Mouse (Mus musculus) cerebellum, adult 11 months (tissue): Measurements from ENCODE around the gene Hibadh.

Source experiments
- DNase-seq: peaks from one replicate; pipeline ENCODE4 v3.0.0; 2022

Hibadh gene

DNA sequence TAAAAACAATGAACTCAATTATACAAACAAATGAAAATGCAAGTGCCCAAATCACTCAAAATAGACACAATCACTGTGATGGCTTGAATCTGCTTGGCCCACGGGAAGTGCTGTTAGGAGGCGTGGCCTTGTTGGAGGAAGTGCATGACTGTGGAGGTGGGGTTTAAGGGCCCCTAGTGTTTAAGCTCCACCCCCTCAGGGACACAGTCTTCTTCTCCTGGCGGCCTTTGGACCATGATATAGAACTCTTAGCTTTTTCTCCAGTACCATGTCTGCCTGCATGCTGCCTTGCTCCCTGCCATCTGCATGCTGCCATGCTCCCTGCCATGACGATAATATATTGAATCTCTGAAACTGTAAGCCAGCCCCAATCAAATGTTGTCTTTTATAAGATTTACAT lies 77.2 kb downstream of the Hibadh start:
- no peak for DNase-seq

DNA sequence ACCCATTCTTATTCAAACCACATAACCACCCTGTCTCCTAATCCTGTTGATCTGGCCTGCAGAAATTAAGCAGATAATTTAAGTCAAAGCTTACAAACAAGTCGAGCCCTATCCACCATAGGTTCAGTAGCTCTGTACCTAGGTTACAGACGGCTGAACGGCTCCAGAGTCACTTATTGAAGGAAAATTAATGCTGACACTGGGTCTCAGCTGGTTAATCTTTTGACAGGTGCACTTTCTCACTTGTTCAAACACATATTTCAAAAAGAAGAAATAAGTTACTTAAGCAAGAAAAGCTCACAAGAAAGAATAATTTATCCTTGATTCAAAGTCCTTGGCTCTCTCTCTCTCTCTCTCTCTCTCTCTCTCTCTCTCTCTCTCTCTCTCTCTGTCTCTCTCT lies 81.1 kb downstream of the Hibadh start:
- no peak for DNase-seq

DNA sequence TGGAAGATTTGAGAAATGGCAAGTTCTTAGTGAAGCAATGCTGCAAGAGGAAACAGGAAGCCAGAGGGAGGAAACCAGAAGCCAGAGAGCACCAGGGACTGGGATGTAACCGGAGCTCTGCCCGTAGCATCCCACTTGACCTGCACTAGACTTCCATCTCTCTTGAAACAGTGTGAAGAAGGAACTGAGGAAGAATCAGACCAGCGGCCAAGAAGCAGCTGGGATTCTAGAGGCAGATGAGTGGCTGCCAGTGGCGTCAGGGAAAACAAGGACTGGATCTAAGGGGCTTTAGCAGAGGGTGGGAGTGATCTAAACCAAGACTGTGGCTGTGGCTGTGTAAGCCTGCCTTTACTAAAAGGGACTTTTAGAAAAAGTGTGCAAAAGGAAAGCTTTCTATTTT lies 95.8 kb downstream of the Hibadh start:
- no peak for DNase-seq

DNA sequence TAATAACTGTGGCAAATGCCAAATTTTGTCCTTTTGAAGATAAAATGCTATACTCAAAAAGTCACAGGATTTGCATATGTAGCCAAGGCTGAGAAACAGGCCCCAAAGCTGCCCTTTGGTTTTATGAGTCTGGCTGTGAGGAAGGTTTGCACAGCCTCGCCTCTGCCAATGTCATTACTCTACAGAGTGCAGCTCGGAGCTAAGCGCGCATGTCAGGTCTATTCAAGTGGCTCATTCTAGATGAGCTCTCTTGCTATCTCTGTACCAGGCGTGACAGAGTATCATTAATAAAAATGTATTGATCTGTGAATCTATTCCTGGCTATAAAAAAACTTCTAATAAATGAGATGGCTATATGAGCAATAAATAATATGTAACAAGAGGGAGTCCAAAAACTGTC lies 97.7 kb downstream of the Hibadh start:
- no peak for DNase-seq

DNA sequence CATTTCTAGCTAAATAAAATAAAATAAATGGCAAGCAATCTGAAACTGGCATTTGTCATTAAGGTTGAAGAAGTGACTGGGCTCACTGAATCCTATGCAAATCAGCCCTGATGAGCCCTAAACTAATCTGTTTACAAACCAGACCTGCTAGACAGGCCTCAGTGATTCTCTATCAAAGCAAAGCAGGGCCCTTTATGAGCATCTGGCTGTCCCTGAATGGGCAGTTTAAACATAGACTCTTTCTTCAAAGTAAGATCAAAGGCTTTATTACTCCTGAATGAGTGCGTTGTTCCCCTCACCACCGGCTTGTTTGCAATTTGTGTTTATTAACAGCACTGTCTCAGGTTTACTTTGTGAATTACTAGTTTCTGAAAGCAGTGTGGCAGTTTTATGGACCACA lies 100.3 kb downstream of the Hibadh start:
- DNase-seq: no peak

DNA sequence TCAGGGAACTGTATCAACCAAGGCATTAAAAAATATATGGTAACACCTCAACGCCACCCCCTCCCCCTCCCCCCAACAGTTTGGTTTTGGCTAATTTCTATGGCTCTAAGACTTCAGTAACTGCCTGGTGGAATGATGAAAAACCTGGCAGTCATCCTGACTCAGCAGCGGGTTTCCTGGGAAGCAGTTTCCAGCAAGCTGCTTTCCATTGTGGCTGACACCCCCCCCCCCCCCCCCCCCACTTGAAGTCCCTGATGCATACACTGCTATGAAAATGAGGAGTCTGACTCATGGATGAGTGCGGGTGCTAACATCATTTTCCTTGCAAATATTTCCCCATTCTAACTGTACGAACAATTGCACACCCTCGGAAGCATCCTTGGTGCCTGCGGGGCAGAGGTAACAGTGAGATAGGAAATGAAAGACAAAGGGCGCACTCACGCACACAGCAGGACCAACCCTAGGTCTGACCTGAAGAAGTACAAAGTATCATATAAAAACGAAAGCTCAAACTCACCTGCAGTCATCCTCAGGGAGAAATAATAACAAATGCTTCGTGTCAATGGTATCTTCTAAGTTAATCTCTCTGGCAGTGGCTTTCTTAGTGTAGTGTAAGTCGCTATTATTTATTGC lies 105.0 kb downstream of the Hibadh start:
- DNase-seq: no peak

DNA sequence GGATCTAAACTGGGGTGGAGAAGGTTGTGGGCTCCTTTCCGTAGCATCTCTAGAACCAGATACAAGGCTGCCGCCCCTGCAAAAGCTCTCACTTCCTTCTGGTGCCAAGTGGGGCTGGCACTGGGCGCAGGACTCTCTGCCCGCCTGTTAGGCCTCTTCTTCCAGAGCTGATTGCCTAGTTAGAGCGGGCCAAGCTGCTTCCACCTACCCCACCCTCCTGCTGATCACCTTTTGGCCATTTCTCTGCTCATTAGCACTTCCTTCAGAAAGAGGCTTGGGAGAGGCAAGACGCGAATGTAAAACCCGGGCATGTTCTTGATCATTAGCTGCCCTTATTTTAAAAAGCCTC lies 108.1 kb downstream of the Hibadh start:
- DNase-seq: no peak

DNA sequence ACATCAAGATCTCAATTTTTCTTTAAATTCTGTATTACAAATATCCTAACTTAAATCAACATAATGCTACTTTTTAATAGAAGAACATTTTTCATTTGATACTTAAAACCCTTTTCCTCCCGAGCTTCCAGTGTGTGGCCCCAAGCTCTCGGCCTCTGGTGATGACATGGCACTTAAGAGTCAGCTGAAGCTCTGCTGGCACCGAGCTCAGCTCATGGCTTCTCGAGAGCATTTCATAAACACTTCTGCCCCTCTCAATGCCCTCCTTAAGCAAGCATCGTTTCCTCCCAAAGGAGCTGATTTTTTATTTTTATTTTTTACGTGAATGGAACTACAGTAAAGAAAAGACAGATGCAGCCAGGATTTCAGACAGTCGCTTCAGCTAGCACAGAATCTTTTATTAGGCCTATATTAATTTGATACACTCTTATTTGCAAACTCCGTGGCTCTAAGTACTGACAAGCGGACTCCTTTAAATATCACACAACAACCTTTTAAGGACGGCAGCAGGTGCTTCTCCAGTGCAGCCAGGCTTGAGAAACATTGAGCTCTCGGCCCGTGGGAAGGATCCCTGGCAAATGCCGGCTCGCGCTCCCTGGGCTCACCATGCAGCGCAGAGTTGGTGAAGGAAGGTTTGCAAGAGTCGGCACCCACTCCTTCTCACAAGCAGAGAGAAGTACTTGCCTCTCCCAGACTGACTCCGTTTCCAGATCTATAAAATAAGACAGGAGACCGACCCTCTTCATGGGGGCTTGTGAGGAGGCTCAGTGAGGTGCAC lies 108.6 kb downstream of the Hibadh start:
- no peak for DNase-seq

DNA sequence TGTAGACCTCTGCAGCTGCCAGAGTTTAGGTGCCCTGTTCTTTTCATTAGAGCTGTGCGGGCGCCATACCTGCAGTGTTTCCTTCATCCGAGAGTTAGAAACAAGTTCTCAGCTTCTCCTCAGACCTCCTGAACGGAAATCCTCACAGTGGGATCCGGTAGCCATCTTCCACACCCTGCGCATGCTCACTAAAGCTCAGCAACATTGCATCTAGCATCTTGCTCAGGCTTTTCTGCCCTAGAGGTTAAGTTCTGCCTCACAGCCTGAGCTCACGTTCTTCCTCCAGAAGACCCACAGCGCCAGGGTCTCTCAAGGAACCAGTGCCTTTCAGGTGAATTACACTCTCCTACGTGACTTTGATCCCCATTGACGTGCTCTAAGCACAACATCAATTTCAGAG lies 109.3 kb downstream of the Hibadh start:
- DNase-seq: no peak

DNA sequence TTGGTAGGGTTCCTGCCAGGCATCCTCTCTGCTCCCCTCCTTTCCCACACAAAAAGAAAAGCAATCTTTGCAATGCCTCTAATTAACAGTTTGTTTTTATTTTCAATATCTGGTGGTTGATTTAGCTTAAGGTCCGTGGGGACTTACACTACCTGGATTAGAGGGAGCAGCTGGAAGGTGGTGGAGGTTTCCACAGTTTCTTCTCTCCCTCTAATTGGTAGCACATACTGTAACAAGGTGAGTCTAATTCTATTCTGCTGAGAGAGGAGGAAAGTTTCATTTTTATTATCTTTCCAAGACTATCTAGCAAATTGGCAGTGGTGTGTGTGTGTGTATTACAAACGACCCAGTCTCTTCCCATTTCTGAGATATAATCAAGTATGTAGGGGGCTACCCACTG lies 116.0 kb downstream of the Hibadh start:
- DNase-seq: no peak

DNA sequence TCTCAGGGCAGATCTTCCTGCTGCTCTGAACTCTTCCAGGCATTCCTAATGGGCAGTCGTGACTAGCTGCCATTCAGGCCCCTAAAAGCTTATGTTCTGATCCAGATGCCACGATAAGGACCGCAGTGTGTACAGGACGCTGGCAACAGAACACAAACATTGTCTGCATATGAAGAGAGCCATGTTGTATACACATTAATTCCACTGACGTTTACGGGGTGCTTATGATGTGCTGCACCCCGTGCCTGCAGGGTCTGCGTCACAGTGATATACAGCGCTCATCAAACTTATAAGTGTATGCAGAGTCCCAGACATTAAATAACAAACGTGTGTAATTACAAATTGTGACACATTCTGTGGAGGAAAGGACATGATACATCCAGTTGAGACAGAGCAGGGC lies 121.5 kb downstream of the Hibadh start:
- DNase-seq: no peak

DNA sequence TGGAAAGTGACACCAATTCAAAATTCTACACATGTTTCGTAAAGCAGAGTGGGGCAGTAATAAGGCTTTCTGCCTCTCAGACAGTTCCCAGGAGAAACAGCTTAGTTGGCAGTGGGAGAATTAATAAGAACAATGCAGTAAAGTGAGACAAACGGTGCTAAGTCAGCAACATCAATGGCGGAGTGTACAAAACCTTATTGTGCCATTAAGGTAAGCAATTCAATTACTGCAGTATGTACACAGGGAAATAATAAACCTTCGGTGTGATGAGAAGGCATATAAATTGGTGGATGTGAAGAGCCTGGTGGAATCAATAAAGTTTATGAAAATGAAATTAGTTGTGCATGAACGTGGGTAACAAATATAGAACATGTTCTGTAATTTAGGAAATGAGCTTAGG lies 122.9 kb downstream of the Hibadh start:
- no peak for DNase-seq

DNA sequence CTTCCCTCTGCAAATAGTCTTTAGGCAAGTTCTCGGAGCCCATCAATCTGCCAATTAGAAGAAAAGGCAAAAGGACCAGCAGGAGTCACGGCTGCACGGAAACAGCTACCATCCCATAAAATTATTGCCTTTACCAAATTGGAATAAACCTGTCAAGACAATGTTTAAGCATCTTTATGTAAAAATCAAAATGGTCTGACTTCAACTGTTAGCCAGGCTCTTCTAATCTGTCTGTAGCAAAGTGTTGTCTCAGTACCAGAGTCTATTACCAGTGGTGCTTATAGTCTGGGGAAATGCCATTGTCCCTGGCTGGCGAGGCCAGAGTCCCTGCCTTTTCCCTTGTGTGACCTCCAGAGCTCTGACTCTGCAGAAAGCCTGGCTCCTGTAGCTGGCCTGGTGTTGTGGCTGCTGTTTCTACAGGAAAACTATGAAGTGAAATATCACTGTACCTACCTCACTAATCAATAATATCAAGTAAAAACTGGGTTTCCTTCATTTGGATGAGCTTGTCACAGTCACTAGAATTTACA lies 126.2 kb downstream of the Hibadh start:
- DNase-seq: no peak

DNA sequence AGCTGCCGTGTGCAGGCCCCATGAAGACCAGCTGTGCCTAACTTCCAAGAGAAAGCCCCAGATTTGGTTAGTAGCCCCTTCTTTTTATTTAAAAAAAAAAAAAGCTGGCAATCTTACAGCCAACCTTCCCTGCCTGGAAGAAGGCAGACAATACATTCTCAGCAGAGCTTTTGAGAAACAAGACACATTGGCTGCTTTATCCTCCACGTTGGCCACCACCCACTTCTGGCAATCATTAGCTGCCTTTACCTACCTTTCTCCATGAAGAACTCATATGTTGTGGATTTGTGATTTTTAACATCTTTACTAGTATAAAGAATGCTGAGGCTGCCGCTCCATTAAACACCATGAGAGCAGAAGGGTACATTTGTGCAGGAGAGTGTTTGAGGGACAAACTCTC lies 131.4 kb downstream of the Hibadh start:
- no peak for DNase-seq

DNA sequence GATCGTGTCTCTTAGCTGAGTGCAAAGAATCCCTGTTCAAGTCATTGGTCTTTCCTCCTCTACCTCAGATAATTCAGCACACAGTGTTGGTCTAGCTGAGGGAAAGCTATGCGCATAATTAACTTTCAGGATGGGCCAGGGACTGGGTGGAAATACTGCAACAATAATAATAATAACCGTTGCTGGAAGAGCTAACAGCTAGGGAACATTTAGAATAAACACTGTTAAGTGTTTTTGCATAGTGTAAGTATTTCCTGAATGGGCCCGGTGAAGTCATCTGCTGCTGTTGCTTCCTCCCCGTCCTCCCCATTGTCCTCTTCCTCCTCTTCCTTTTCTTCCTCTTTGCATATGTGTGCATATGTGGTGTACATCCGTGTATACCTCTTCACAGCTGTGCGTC lies 132.2 kb downstream of the Hibadh start:
- DNase-seq: no peak

DNA sequence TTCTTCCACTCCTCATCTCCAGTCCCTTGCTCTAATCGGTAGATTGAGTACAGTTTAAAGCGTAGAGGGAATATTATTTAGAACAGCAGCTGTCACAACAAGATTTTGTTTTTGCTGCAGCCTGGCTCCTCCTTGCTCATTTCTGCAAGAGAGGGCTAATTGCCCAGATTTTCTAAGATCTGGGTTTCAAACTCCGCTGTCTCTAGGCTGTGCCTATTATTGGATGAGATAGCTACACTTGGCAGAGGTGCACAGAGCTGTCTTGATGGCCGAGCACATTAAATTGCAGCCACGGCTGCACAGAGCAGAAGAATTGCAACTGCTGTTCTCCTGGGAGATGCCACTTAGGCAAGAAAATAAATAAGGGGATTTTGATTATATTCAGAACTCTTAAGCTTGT lies 133.0 kb downstream of the Hibadh start:
- no peak for DNase-seq

DNA sequence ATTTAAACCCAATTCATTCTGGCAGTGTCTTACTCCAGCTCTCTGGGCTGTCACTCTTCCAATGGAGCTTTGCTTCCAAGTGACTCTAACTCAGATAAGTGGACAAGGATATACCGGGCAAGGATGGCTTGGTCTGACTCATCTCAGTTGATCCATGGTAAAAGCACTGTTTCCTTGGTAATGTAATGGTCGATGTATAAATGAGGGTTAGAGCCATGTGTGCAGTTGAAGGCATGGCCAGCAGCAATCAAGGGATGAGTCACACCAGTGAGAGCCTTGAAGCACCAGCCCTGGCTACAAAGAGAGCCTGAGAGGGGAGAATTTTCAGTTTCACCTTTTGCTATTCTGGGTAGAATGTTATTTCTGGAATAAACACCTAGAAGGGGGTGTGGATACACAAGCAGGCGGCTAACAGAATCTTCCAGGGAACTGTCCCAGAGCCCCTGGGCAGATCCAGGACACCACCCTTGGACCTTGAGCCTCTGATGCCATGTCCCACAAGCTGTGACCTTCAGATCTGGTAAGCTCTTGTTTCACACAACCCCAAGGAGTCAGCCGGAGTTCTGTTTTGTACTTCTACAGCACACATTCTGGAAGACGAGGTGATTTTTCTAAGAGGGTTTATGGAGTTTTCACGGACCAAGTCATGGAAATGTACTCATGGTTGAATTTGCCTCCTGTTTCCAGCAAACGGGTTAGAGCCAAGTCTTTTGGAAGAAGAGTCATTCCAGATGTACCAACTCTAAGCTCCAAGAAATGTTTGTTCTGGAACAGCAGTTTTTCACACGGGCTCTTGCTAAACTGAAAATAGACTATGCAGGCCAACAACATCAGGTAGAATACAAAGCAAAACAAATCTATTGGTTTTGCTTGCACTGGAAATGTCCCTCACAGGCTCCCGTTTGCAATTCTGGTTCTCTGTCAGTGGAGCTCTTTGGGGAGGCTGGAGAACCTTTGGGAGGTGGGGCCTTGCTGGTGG lies 134.1 kb downstream of the Hibadh start:
- no peak for DNase-seq

DNA sequence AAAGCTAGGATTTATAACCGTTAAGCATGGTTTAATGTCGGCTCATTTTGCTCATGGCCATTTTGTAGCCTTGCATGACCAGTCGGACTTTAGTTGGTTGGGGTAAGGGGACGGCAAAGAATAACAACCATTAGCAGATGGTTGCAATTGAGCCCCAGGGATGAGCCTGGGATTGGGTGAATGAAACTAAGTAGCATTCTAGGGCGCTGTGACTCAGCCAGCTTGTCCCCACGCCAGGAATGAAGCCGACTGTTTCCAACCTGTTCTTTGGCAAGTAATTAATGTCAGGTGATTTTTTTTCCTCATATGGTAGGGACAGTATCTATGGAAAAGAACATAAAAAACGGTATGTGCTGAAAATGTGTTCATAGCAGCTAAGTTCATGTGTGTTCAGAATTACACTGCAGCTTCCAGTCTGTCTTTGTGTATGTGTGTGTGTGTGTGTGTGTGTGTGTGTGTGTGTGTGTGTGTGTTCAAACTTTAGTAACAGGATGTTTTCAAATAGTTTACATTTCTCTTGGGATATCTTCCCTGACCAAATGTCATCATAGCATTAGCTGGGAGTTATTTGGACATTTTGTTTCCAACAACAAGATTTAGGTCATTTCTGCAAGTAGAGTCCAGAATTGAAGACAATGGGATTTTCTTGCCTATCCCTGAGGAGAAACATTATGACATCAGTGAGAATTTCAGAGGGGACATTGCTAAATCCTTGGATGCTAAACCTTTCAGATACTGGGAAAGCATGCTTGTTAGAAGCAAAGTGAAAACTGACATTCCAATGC lies 135.3 kb downstream of the Hibadh start:
- DNase-seq: peak; percentile 55

DNA sequence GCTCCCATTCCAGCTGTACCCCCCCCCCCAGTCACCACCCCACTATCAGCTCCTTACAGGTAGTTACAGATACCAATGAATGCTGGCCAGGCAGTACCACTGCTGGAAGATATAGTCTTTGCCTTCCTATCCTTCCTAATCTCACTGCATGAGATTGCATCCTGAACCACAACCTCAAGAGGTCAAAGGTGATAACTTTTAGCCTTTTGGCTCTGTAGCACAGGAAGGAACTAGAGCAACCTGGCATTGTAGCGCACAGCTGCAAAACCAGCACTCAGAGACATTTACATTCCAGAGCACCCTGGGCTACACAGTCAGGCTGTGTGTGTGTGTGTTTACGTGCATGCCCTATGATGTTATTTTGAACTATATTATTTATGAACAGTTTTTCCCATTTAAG lies 137.2 kb downstream of the Hibadh start:
- DNase-seq: no peak

DNA sequence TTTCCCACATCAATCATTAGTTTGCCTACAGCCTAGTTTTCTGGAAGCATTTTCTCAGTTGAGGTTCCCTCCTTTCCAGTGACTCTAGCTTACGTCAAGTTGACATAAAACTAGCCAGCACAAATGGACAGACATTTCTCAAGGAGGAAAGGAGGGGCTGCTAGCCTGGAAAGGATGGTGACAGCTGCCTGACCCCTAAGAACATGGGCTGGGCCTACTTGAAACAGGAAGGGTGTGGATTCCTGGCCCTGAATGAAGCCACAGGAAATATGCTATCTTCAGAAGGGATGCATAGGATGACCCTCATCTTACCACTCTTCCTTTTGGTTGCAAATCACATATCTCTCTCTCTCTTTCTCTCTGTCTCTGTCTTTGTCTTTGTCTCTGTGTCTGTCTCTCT lies 138.7 kb downstream of the Hibadh start:
- no peak for DNase-seq
